1 mouse cellular context compared by ENCODE assay signal in genomic region chr8:105677891-105678290, GRCm38 (mm10).
TF ChIP-seq lines count a peak whose summit lies in the region.

No protein-coding gene starts in this region.

TF ChIP-seq in MEL, 35 proteins besides CTCF, POLR2A, EP300 and RAD21:
- no peak for TF ChIP-seq MEF2A (IDR thresholded peaks at IDR 0.05; ENCODE audit: extremely low read depth, insufficient replicate concordance, low read depth, low read length, poor library complexity, severe bottlenecking)
- peak; percentile 28 for TF ChIP-seq SMC3 (IDR thresholded peaks at IDR 0.05; ENCODE audit: low read depth, low read length)
